Mouse (Mus musculus) mesoderm, embryonic 11.5 days (tissue): ENCODE results near the gene Usb1.
"Not testable (repeated sequence)": the region's sequence is repeated elsewhere in the genome, so short reads cannot be mapped to it uniquely, and the experiment has no call there.

Experiments used
- DNase-seq: peaks from one replicate; pipeline ENCODE4 v3.0.0-alpha.2; 2012; ENCODE audit warnings: low read depth, low spot score

Gene Usb1

DNA sequence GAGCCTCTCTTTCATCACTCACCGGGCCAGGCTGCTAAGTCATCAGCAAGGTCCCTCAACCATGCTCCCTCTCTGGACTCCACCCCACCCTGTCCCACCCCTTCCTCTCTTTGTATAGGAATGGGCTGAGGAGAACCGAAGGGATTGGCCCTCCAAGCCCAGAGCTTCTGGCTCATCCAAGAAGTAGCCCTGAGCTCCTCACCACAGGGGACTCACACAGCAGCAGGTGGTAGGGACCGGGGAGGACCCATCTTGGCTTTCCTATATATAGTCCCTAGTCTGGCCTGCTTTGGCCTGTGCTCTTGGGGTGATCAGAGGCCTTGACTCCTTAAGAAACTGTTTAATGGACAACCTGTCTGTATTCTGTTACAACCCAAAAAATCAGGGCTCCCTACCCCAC lies 42.3 kb downstream of the Usb1 start:
- no peak for DNase-seq

DNA sequence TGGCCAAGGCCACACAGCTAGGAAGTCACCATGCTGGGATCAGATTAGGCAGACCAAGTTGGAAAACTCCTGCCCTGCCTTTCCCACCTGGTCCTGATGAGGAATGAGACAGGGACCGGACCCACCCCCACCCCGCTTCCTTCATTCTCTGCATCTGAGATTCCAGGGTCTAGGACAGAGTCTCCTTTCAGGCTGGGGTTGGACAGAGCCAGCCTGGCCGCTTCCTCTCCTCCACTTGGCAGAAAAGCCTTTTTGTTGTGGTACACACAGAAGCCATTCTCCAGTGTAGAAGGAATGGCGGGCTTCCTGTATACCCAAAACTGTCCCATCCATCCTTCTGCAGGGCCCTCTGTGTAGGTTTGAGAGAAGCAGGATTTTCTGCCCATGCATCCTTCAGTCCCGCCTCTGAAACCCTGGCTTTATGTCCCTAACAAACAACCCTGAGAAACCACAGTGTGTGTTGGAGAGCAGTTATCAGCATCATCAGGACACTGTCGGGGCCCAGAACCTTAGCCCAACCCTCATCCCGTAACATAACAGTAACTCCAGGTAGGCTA lies 43.4 kb downstream of the Usb1 start:
- no peak for DNase-seq

DNA sequence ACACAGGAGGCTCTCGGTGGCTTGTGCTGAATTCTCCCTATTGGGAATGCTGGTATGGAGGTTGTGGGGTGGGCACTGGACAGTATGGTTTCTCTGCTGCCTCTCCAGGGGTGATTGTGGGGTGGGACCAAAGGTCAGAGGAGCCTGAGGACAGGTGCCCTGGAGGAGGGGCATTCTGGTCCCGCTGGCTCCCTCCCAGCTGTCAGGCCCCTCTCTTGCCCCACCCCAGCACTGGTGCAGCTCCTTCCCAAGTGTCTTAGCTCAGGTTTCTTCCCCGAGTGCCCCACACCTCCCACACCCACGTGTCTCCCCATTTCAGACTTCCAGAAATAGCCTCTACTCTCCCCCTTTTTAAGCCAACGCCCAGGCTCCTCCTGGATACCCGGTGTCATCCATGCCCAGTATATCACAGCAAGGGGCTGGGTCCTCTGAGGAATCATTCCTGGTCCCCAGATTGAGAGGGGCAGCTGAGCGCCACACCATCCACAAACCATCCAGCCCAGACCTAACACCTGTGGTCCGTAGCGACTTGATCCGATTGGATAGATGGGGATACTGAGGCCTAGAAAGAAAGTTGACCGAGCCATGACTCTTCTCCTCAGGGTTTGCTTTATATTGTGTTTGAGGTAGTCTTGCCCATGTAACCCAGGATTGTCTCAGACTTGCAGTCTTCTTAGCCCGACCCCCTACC lies 44.4 kb downstream of the Usb1 start:
- no peak for DNase-seq

DNA sequence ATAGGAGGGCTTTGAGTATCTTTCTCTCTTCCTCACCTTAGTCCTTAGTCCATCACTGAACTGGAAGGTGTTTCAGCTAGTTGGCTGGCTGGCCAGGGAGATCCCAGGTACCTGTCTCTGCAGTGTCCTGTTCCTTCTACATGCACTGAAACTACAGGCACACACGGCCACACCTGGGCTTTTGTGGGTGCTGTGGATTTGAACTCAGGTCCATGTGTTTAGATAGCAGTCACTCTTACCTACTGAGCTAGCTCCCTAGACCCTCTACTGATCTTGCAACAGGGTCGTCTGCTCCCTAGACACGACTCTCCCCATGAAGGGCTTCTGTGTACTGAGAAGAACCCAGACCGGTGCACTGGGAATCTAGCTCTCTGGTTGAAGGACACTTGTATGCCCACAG lies 45.0 kb downstream of the Usb1 start:
- DNase-seq = no peak

DNA sequence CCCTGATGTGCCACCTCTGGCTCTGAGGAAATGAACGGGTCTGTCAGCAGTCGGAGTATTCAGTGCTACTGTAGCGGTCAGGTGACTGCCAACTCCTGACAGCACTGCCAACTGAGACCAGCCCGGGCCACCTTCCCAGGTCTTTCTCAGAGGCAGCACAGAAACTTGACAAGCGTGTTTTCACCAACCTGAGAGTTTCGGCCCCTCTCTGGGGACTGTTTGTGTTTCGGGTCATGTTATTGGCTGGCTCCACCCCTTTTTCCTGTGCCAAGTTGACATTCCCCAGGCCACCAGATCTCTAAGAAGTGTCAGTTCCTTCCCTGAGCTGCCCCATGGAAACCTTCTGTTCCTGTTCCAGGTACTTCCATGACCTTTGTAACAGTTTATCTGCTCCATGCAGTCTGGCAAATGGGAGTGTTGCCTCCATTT lies 45.8 kb downstream of the Usb1 start:
- no peak for DNase-seq

DNA sequence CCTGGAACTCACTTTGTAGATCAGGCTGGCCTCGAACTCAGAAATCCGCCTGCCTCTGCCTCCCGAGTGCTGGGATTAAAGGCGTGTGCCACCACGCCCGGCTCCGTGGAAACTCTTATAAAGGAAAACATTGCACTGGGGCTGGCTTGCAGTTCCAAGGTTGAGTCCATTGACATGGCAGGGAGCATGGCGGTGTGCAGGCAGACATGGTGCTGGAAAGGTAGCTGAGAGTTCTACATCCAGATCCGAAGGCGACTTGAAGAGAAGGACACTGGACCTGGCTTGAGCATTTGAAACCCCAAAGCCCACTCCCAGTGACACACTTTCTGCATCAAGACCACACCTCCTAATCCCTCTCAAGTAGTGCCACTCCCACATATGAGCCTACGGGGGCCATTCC lies 46.8 kb downstream of the Usb1 start:
- not testable (repeated sequence) for DNase-seq

DNA sequence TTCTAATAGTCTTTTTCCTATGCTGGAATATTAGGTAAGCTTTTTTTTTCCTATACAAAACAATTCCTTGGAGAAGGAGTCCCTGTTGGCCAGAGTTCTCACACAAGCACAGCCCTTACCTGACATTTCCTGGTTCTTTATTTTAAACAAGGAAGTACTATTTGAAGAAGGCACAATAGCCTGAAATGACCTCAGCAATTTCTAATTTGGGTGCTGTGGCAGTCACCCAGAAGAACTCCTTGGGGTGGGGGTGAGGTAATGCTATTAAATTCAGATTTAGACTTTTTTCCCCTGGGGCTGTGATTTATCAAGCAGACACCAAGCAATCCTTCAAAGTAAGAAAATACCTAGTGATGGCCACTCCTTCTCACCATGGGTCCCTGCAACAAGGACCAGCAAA lies 48.9 kb downstream of the Usb1 start:
- DNase-seq = no peak

DNA sequence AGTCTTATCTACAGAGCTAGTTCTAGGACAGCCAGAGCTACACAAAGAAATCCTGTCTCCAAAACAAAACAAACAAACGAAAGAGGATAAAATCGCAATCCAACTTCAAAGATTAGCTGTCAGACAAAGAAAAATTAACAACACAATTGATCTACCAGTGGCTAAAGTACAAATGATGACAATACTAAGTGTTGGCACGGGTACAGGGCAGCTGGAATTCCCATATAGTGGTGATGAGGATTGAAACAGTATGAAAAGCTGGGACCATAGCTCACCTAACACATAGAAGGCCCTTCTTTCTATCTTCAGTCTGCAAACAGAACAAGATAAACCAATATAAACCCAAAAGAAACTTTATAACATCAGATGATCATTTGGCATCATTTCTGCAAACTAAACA lies 49.5 kb downstream of the Usb1 start:
- no peak for DNase-seq

DNA sequence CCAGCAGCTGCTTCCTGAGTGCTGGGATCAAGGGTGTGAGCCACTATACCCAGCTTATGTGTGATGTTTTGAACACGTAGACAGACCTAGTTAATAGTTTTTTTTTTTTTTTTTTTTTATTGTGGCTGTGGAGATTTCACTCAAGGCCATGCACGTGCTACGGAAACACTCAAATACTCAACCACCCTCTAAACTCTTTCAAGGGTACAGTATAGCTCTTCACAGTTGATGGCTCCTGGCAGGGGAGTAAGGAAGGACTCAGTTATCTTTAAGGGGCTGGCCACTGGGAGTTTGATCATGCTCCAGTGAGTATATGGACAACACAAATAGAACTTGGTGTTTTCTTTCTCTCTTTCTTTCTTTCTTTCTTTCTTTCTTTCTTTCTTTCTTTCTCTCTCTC lies 52.4 kb downstream of the Usb1 start:
- DNase-seq = no peak

DNA sequence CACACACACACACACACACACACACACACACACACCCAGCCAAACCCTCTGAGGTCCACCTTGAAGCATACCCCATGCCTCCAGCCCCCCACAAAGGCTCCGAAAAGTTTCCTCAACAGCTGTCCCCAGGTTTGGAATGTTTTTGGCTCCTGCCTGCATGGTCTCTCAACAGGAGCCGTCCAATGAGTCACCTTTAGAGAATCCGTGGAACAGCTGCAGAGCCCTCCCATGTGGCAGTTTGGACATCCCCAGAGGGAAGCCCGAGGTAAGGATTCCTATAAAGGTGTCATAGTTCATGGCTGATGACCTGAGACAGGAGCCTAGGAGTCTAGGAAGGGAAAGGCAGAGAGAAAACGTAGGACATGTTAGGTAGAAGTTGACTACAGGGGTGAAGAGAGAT lies 54.0 kb downstream of the Usb1 start:
- DNase-seq = no peak

DNA sequence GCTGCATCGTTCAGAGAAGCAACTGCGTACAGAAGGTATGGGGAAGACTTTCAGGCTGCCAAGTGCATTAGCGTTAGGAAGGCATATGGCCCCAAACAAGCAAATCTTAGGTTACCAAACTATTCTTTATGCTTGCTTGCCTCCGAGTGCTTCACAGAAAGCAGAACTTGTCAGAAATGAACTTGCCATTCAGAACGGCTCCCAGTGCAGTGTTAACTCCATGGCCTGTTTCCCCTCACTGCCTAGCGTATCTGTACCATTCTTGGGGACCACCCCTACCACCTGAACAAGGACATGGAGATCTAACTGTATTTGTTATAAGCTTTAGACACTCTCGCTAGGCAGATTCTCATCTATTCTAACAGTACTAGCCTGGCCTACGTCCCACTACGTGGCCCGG lies 55.1 kb downstream of the Usb1 start:
- no peak for DNase-seq

DNA sequence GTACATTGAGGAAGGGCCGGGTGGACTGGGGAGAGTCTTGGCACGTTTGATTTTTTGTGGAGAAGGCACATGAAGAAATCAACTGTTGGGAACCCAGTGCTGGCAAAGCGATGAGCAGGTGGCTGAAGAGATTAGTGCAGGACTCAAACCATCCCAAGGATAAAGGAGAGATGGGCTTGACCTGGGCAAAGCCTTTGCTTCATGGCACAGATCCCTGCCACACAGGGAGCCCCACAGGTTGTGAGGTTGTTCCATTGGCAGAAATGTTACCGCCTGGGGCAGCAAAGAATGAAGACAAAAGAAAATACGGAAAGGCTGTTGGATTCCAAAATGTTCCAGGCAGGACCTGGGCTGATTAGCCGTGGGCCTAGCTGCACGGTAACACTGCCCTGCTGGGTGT lies 55.9 kb downstream of the Usb1 start:
- DNase-seq = no peak

DNA sequence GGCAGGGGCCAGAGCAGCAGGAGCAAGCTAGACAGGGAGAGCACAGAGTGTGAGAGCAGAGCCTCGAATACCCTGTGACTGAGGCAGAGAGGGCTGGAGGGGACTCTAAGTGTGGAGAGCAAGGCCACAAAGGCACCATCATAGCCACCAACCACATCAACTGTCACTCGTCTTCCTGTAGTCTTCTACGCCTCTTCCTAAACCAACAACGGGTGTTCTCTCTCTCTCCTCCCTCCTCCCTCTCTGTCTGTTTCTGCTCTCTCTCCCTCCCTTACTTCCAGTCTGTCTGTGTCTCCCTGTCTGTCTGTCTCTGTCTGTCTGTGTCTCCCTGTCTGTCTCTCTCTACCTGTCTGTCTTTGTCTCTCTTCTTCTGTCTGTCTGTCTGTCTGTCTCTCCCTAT lies 58.2 kb downstream of the Usb1 start:
- DNase-seq = no peak

DNA sequence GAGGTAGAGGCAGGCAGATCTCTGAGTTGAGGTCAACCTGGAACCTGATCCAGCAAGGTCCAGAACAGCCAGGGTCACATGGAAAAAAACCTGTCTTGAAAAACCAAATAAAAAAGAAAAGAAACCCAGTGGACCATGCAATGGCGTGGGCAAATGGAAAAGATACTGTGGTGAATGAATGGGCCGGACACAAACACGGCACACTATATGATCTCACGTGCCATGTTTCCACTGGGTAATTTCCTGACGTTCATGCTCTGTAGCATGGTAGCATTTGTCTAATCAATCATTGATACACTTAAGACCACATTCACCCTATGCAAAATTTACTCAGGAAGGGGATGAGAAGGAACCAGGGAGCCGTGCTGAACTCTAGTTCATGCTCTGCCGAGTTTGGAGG lies 59.0 kb downstream of the Usb1 start:
- DNase-seq = no peak

DNA sequence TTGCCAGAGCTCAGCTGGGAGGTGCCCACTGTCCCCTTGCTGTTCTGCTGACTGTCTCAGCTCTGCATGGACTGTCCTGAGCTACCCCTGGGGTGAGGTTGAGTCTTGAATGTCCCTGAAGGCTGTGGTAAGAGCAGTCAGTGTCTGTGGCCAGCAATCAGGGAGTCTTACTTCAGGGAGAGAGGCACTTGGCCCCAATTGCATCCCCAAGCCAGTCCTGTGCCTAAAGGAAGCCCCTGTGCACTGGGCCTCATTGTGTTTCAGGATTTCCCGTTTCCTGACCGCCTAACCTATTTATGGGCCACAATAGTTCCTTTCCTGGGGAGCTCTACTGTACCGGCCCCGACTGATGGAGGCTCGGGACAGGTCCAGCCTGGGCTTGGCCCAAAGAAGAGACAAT lies 60.5 kb downstream of the Usb1 start:
- DNase-seq = no peak

DNA sequence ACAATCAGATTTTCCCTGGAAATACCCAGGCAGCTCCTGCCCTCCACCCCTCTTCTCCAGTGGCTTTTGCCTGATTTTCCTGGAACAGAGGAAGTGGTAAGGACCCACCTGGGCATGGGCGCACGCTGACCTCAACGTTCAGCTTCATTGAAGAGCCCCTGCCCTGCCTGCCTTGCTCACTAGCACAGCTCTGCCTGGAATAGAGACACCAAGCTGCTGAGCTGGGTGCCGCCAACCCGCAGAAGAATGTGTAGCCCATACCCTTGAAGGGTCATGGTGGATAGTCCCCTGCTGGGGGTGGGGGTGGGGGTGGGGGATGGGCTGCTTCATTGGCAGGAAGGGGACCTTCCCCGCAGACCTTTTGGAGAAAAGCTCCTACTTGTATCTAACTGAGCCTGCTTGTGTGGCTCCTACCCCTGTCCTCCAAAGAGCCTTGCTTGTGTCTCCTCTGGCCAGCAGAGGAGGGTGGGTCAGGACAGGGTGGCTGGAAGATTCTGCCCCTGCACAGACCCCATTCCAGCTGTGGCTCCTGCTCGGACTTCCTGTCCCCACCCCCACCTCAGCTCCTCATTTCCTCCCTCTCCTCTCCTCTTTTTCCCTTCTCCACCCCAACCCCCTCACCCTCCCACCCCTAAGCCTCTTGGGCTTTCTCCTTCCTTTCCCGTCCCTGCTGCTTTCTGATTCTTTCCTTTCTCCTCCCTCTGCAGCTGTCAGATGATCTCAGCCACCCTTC lies 63.3 kb downstream of the Usb1 start:
- DNase-seq = no peak

DNA sequence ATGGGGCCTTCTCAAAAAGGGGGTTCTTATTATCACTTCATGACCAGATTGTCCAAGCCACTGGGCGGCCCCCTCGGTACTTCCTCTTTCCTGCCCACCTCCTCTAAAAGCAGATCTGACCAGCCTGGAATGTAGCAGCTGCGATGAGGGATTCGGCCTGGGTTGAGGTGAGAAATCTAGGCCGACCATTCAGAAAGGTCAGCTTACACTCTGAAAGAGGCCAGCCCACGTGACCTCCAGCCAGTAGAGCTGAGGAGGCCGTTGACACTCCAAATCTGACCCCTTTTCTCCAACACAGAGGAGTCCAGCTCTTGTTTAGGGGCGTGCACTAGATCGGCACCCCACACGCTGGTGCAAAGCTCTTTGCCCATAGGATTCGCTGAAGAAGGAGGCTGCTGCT lies 64.7 kb downstream of the Usb1 start:
- no peak for DNase-seq
